16 mouse cellular contexts compared by ENCODE assay signal in the genomic region with DNA sequence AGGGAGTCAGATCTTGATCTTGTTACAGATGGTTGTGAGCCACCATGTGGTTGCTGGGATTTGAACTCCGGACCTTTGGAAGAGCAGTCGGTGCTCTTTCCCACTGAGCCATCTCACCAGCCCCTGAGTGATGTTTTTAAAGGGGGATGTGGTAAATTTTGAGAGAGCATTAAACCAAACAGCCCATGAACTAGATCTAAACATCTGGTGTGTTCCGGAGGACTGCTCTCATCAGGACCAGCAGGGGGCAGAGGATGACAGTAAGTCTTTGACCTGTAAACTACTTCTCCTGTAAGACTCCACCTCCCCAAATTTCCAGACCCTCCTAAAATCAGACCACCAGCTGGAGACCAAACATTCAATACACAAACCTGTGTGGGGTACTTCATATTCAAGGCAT. TPM values are rescaled to one million over a fixed set of nuclear protein-coding genes. Genes with fewer than 3 reads are reported as not detected.
DNase-seq lines count a peak whose midpoint lies in the region; ATAC-seq and TF ChIP-seq lines count a peak whose summit lies in the region.
"Had no signal": no experiment of that assay in that cellular context is flagged by ENCODE, and none has a peak within 500 bp of the region (broad histone marks: within the 10 kb centered on the region; RNA-seq: fewer than 3 reads in every experiment).

No protein-coding gene starts in this region.

- no peaks in the 10 kb centered on the region for H3K4me1 ChIP-seq in liver, adult 2 months (ENCODE audit: control insufficient read depth, insufficient read depth, low read length)
- no peaks in the 10 kb centered on the region for H3K4me1 ChIP-seq in stomach, postnatal 0 days (replicated peaks; ENCODE audit: control insufficient read depth, insufficient read depth)
- no peaks in the 10 kb centered on the region for H3K4me1 ChIP-seq in forebrain, embryonic 11.5 days (replicated peaks; ENCODE audit: control insufficient read depth, insufficient read depth, low read length)
- H3K4me1 ChIP-seq: midbrain, embryonic 12.5 days; stomach, embryonic 15.5 days had no signal

- no peaks in the 10 kb centered on the region for H3K27me3 ChIP-seq in liver, adult 2 months (ENCODE audit: control insufficient read depth, insufficient read depth, low read length)
- no peaks in the 10 kb centered on the region for H3K27me3 ChIP-seq in stomach, postnatal 0 days (ENCODE audit: control insufficient read depth, insufficient read depth, low read length)
- no peaks in the 10 kb centered on the region; the same call in 1 of the 2 replicates for H3K27me3 ChIP-seq in forebrain, embryonic 11.5 days (ENCODE audit: control insufficient read depth, insufficient read depth, low read length)
- H3K27me3 ChIP-seq: stomach, embryonic 15.5 days had no signal

- H3K9ac ChIP-seq in liver, adult 2 months (ENCODE audit: low read depth, low read length) = no peak overlapping the region
- no peak overlapping the region for H3K9ac ChIP-seq in stomach, postnatal 0 days (ENCODE audit: low read length)
- H3K9ac ChIP-seq in forebrain, embryonic 11.5 days (ENCODE audit: low read length) = no peak overlapping the region
- H3K9ac ChIP-seq: hindbrain, embryonic 14.5 days; midbrain, embryonic 12.5 days; neural tube, embryonic 13.5 days; stomach, embryonic 15.5 days had no signal

- peak; percentile 28; the same call in 1 of the 2 replicates for TF ChIP-seq CTCF in liver, adult 2 months (IDR thresholded peaks at IDR 0.05; ENCODE audit: low read depth, low read length)
- peak; percentile 59 for TF ChIP-seq CTCF in stomach, postnatal 0 days (IDR thresholded peaks at IDR 0.05; ENCODE audit: low read depth)

- peak; percentile 46 for DNase-seq in CD4-positive, CD25-positive, alpha-beta regulatory T cell, adult 2 months (ENCODE audit: low read depth, low spot score)
- no peak for DNase-seq in liver, adult 2 months (ENCODE audit: extremely low read depth, low read depth, low spot score)
- DNase-seq in liver = no peak
- peak; percentile 10 for DNase-seq in T-cell, adult 2 months (ENCODE audit: low spot score)
- DNase-seq in stomach, postnatal 0 days (ENCODE audit: low spot score) = no peak
- DNase-seq in spleen, postnatal 4 days (ENCODE audit: low spot score in 2 of 2) = no peak
- no peak for DNase-seq in forebrain, embryonic 11.5 days (ENCODE audit: low spot score)
- DNase-seq: adrenal gland, postnatal 14 days; cerebellum, adult 11 months; gastrocnemius, postnatal 10 days; lung, adult 18-20 months had no signal

- no peaks in the 10 kb centered on the region for H3K9me3 ChIP-seq in stomach, postnatal 0 days (ENCODE audit: control insufficient read depth, low read length)
- no peaks in the 10 kb centered on the region for H3K9me3 ChIP-seq in forebrain, embryonic 11.5 days (ENCODE audit: control insufficient read depth, low read length)
- H3K9me3 ChIP-seq: midbrain, embryonic 12.5 days; neural tube, embryonic 13.5 days; stomach, embryonic 15.5 days had no signal

- no peak for ATAC-seq in CD4-positive, CD25-positive, alpha-beta regulatory T cell, adult 4 months
- ATAC-seq in stomach, postnatal 0 days (ENCODE audit: low FRiP score, low TSS enrichment) = no peak
- ATAC-seq in forebrain, embryonic 11.5 days (replicated peaks; ENCODE audit: low FRiP score) = no peak

- no peak for TF ChIP-seq EP300 in stomach, postnatal 0 days (optimal IDR thresholded peaks at IDR 0.05)

- no peaks in the 10 kb centered on the region for H3K79me2 ChIP-seq in liver, adult 2 months (ENCODE audit: control insufficient read depth, insufficient read depth, low read length)

- WGBS in liver, adult 2 months = 79% methylated on average over 3 of the region's 3 CpGs
- WGBS in stomach, postnatal 0 days = 63% methylated on average over 3 of the region's 3 CpGs
- 81% methylated on average over 3 of the region's 3 CpGs for WGBS in forebrain, embryonic 11.5 days

- H3K4me2 ChIP-seq in stomach, postnatal 0 days (replicated peaks; ENCODE audit: low read depth) = no peak overlapping the region
- no peak overlapping the region for H3K4me2 ChIP-seq in forebrain, embryonic 11.5 days (ENCODE audit: low read depth, low read length, severe bottlenecking)
- H3K4me2 ChIP-seq: hindbrain, embryonic 14.5 days; midbrain, embryonic 12.5 days; neural tube, embryonic 13.5 days; stomach, embryonic 15.5 days had no signal

- no peaks in the 10 kb centered on the region for H3K36me3 ChIP-seq in liver, adult 2 months (ENCODE audit: control insufficient read depth, insufficient read depth, low read length)
- H3K36me3 ChIP-seq in stomach, postnatal 0 days (ENCODE audit: control insufficient read depth, insufficient read depth, low read length) = no peaks in the 10 kb centered on the region
- H3K36me3 ChIP-seq in forebrain, embryonic 11.5 days (ENCODE audit: control insufficient read depth, insufficient read depth, low read length) = no peaks in the 10 kb centered on the region
- H3K36me3 ChIP-seq: midbrain, embryonic 12.5 days; neural tube, embryonic 13.5 days; stomach, embryonic 15.5 days had no signal

- H3K4me3 ChIP-seq in liver, adult 2 months (ENCODE audit: insufficient read depth, low read depth, low read length) = no peak overlapping the region
- no peak overlapping the region for H3K4me3 ChIP-seq in stomach, postnatal 0 days (ENCODE audit: low read depth, low read length)
- no peak overlapping the region for H3K4me3 ChIP-seq in forebrain, embryonic 11.5 days (ENCODE audit: low read depth, low read length)
- H3K4me3 ChIP-seq: midbrain, embryonic 12.5 days; neural tube, embryonic 13.5 days; stomach, embryonic 15.5 days had no signal

- TF ChIP-seq POLR2A in liver, adult 2 months (IDR thresholded peaks at IDR 0.05; ENCODE audit: extremely low read depth, insufficient read depth, low read length) = no peak

- no peak overlapping the region for H3K27ac ChIP-seq in liver, adult 2 months (replicated peaks; ENCODE audit: insufficient read depth, low read depth, low read length)
- no peak overlapping the region for H3K27ac ChIP-seq in stomach, postnatal 0 days (replicated peaks)
- no peak overlapping the region for H3K27ac ChIP-seq in forebrain, embryonic 11.5 days (ENCODE audit: low read depth, low read length)
- H3K27ac ChIP-seq: hindbrain, embryonic 14.5 days; midbrain, embryonic 12.5 days; neural tube, embryonic 13.5 days; stomach, embryonic 15.5 days had no signal

RNA-seq across cellular contexts. Expression of a gene that starts 45.9 kb away (rescaled TPM):
- 10 to 100 TPM; 11.9 to 18.9 TPM for polyA plus RNA-seq in CD4-positive, CD25-positive, alpha-beta regulatory T cell, adult 4 months (2017; shearing (Covaris generic))
- 4.6 and 6.0 TPM in 2 replicates for total RNA-seq in liver, adult 2 months (2014; rRNA removed)
- 6.7 and 8.2 TPM in 2 replicates for polyA plus RNA-seq in liver, adult 2 months (2012; rRNA removed)
- polyA plus RNA-seq in stomach, postnatal 0 days (2015; fragmentation: Nextera tagmentation; extraction: Ambion mirVana) = 28.4 and 30.5 TPM in 2 replicates
- 36.8 and 40.6 TPM in 2 replicates for polyA plus RNA-seq in forebrain, embryonic 11.5 days (2014; fragmentation: Nextera tagmentation; extraction: Ambion mirVana)

Comparison
In these comparisons a context has a peak if more than half of its experiments do, and no peak if none do; other contexts are left out.
1. DNase-seq: peak in CD4-positive, CD25-positive, alpha-beta regulatory T cell, adult 2 months (single experiment) and T-cell, adult 2 months (single experiment); none in liver, adult 2 months (single experiment), liver (single experiment), stomach, postnatal 0 days (single experiment), spleen, postnatal 4 days (0 of 2) and forebrain, embryonic 11.5 days (single experiment).